Mouse (Mus musculus): ENCODE results near the gene Mrpl44.

The Mrpl44 gene

GRCm38 (mm10) chr1:79775927-79776458, at the start of gene Mrpl44, which contains the start of gene Wdfy1:
Mrpl44 (plus strand) TSS chr1:79776018.
Wdfy1 (minus strand) TSS chr1:79776143.
- in situ Hi-C loops (cut with MboI; ENCODE audit: low sequenced_read_pairs) = loop anchor here (25.0 kb wide), 1 partner anchor 736 kb away; no protein-coding TSS in a partner anchor

DNA sequence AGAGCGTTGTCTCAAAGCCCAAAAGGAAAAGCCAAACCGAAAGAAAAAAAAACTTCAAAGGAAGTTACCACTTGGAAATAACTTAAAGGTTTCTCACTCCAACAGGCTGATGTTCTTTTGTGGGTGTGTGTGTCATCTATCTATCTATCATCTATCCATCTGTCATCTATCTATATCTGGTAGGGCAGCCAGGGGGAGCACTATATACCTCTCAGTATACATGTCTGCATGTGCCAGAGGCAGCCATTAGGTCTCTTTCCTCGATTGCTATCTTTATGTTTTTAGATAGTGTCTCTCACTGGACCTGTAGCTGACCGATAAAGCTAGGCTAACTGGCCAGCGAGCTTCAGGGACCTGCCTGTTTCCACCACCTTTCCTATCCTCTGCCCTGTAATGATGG, 41.0 kb upstream of the Mrpl44 start:
- in situ Hi-C loops (cut with MboI; ENCODE audit: low sequenced_read_pairs) = no loop called here

DNA sequence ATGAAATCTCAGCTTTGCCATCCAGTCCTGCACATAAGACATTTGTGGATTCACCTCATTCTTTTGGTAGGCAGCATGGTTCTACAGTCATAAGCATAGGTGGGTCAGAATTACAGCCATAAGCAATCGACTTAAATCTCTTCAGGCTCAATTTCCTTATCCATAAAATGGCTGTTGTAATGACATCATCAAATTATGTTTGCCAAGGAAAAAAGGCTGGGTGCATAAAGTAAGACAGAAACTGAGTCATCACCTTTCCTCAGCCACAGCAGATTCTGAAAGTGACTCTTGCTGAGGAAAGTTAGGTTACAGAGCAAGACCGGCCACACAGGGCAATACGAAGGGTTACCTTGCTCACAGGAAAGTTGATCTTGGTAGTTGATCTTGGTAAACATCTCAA, 39.4 kb upstream of the Mrpl44 start:
- in situ Hi-C loops (cut with MboI; ENCODE audit: low sequenced_read_pairs) = no loop called here

- in situ Hi-C loops (cut with MboI; ENCODE audit: low sequenced_read_pairs) = no loop called here
Measured at GRCm38 (mm10) chr1:79739726-79740125, 36.1 kb upstream of the Mrpl44 start.

GRCm38 (mm10) chr1:79741002-79741401, 34.8 kb upstream of the Mrpl44 start:
- in situ Hi-C loops (cut with MboI; ENCODE audit: low sequenced_read_pairs) = no loop called here

DNA sequence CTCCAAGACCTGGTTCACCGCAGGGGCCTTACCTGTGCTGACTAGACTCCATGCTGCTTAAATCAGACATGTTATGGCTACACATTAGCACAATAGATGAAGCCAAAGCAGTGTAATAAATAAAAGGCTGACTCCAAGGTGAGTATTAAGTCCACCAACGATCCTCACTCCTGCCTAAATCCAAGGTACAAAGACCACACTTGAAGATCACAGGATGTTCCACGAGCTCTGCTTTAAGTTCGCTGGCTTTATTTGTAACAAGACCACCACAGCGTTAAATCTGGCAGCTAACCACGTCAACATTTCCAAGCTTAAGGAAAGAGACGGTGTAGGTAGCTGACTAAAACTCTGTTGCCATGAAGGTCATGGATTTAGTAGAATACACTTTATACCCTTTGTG, 32.9 kb upstream of the Mrpl44 start:
- in situ Hi-C loops (cut with MboI; ENCODE audit: low sequenced_read_pairs) = no loop called here

DNA sequence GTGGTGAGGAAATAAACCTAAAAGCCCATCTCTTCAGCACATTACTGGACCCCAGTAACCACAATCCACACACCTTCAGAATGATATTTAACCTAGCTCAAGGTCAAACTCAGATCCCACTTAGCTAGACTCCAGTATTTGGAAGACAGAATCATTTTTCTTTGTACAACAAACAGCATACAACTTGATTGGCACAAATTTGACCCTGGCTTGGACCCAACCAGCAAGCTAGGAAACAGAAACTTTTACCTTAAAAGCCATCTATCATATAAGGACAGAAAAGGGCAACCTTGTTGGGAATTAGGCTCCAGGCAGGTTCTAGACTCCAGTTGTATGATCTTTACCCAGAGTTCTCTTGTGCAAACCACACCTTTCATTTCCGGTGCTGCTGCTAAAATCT, 32.4 kb upstream of the Mrpl44 start:
- in situ Hi-C loops (cut with MboI; ENCODE audit: low sequenced_read_pairs) = no loop called here

DNA sequence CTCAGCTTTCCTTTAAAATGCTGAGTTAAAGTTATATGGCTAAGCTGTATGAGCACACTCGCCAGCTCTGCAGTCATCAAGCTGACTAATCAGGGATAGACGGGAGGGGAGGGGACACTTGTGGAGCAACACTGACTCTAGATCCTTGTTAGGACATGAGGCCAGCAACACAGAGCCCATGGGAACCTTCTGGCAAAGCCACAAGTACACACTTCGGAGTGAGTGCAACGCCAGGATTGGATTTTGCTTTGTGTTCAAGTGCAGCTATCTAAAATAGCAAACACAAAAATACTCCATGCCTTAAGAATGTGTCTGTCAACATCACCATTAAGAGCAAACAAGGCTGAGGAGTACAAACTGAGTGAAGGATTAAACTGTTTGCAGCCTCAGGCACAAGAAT, 29.8 kb upstream of the Mrpl44 start:
- in situ Hi-C loops (cut with MboI; ENCODE audit: low sequenced_read_pairs) = no loop called here

DNA sequence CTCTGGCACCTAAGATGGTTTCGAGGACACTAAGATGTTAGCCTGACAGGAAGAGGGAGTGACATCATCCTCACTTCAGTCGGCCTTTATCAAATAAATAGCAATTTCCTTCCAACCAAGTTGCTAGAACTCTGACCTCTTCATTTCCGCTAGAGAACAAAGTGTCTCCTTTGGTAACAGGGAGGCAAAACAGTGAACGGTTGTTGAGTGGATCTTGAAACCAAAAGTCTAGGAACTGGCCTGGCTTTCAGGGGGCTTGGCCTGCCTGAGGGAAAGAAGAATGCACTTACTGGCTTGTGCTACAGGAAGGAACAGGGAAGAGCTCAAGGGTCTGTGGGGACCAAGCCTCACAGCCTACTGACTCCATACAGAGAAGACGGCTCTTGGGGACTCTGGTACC, 24.6 kb upstream of the Mrpl44 start:
- in situ Hi-C loops (cut with MboI; ENCODE audit: low sequenced_read_pairs) = no loop called here

DNA sequence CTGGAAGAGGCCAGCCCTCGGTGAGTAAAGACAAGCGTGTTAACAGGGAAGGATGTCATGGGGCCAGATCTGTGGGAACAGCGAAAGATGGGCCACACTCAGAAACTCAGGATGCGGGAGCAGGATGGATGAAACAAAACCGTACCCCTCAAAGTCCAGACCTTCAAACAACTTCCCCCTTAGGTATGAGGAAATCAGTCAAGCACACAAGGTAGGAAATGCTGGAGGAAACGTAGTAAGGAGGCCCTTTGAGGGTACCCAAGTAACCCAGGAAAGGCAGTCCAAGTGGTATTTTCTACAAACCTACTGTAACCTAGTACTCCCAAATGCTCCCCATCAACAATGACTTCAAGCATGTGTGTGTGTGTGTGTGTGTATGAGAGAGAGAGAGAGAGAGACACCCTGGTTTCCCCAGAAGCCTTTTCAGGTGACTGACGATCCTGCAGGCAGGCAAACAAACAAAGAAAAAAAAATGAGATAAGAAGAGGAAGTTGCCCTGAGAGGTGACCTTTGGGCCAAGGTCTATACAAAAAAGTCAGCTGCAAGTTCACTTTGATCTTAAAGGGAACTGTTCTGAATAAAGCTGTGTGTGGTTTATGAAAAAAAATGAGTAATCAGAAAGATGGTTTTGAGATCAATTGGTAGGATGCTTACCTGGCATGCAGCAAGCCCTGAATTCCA, 23.7 kb upstream of the Mrpl44 start:
- in situ Hi-C loops (cut with MboI; ENCODE audit: low sequenced_read_pairs) = no loop called here

DNA sequence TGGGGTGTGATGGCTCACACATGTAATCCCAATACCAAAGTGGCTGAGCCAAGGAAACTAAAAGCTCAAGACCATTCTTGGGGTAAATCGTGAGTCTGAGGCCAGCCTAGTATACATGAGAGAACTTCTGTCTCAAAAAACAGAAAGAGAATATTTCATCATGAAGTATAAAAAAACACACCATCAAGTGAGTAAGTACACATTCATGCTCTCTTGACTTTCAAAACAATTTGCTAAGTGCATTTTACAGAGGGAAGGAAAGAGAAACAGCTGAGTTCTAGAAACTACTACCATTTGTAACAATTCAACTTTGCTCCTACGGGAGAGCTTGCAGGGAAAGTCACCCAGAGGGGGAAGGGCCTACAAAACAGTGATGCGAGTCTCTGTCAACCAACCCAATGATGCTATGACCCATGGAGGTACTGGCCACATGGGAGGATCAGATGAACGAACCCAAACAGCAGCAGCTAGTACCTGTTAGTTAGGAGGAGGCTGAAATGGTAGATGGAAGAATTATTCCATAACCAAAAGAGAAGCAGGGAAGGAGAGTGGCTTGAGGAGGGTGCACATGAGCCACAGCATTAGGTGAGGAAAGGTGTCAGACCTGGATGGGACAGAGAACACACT, 23.0 kb upstream of the Mrpl44 start:
- in situ Hi-C loops (cut with MboI; ENCODE audit: low sequenced_read_pairs) = no loop called here

- in situ Hi-C loops (cut with MboI; ENCODE audit: low sequenced_read_pairs) = no loop called here
Measured at GRCm38 (mm10) chr1:79753456-79753855, 22.4 kb upstream of the Mrpl44 start.

GRCm38 (mm10) chr1:79754936-79755335, 20.9 kb upstream of the Mrpl44 start:
- in situ Hi-C loops (cut with MboI; ENCODE audit: low sequenced_read_pairs) = no loop called here

- in situ Hi-C loops (cut with MboI; ENCODE audit: low sequenced_read_pairs) = no loop called here
Measured at GRCm38 (mm10) chr1:79755376-79755775, 20.4 kb upstream of the Mrpl44 start.

DNA sequence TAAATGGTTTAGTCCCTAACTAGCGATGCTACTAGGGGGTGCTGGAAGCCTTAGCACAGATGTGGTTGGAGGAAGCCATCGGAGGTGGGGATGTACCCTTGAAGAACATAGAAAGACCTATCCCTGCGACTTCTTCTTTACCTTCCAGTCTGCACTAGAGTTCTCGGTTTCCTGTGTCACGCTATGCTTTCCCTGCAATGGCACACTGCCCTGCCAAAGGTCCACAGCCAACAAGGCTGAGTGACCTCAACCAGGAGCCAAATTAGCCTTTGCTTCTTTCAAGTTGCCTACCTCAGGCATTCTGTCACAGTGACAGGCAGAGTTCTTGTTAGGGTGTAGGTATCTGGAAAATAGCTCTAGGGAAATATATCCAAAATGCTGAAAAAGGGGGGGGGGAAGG, 19.4 kb upstream of the Mrpl44 start:
- in situ Hi-C loops (cut with MboI; ENCODE audit: low sequenced_read_pairs) = no loop called here

GRCm38 (mm10) chr1:79757161-79757560, 18.7 kb upstream of the Mrpl44 start:
- in situ Hi-C loops (cut with MboI; ENCODE audit: low sequenced_read_pairs) = no loop called here

GRCm38 (mm10) chr1:79757597-79757996, 18.2 kb upstream of the Mrpl44 start:
- in situ Hi-C loops (cut with MboI; ENCODE audit: low sequenced_read_pairs) = no loop called here

GRCm38 (mm10) chr1:79759006-79759405, 16.8 kb upstream of the Mrpl44 start:
- in situ Hi-C loops (cut with MboI; ENCODE audit: low sequenced_read_pairs) = no loop called here

- in situ Hi-C loops (cut with MboI; ENCODE audit: low sequenced_read_pairs) = no loop called here
Measured at GRCm38 (mm10) chr1:79759436-79759972, 16.3 kb upstream of the Mrpl44 start.

GRCm38 (mm10) chr1:79760656-79761055, 15.2 kb upstream of the Mrpl44 start:
- in situ Hi-C loops (cut with MboI; ENCODE audit: low sequenced_read_pairs) = no loop called here

DNA sequence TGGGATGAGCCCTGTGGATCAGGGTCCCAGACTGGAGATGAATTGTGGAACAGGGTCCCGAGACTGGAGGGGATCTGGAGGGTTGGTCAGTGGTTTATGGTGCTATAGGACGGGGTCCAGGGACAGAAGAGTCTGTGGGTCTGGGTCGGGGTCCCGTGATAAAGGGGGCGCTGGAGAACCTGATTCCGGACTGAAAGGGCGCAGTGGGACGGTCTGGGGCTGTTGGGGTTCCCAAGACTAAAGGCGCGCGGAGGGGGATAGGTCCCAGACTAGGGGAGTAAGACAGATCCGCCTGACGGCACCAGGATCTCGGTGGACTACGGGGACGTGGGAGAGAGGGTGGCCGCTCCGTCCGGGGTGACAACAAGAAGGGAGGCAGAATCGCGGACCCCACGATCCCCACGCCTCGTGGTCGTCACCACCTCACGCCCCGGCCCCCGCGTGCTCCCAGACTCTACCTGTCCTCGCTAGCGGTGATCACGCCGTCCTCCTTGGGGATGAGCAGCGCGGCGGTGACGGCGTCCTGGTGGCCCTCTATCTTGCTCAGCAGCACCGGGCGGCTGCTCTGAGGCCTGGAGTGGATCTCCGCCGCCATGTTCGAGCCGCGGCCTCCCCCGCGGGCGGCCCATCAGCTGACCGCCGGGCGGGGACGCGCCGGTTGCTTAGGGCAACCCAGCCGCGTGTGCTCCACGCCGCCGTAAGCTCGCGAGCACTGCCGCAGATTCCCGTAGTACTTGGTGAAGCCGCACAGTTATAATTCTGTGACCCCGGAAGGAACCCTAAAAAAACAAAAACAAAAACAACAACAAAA, 14.5 kb upstream of the Mrpl44 start:
- in situ Hi-C loops (cut with MboI; ENCODE audit: low sequenced_read_pairs) = no loop called here

Measured in CH12F3 (cell line).